Mouse (Mus musculus) lung, adult 2 months (tissue): ENCODE results near the gene Cacna2d1.

ENCODE experiments used
- CTCF ChIP-seq: fragments of 200-500 bp; IDR thresholded peaks from 2 replicates; pipeline ENCODE4 v1.5.1; 2011; ENCODE audit warnings: mild to moderate bottlenecking, low read length, control low read depth; ENCODE audit not compliant: insufficient read depth
- POLR2A ChIP-seq: fragments of 200-500 bp; IDR thresholded peaks from 2 replicates; pipeline ENCODE4 v1.6.1; 2011; ENCODE audit warnings: low read depth, mild to moderate bottlenecking, control low read depth, low read length, borderline replicate concordance; ENCODE audit errors: extremely low read depth

GRCm38 (mm10) chr5:16235864-16236263 is 301.4 kb downstream of the Cacna2d1 start:
- TF ChIP-seq CTCF (no peak), POLR2A (no peak)
